Mouse (Mus musculus): ENCODE measurements around the gene Rbak.

DNA sequence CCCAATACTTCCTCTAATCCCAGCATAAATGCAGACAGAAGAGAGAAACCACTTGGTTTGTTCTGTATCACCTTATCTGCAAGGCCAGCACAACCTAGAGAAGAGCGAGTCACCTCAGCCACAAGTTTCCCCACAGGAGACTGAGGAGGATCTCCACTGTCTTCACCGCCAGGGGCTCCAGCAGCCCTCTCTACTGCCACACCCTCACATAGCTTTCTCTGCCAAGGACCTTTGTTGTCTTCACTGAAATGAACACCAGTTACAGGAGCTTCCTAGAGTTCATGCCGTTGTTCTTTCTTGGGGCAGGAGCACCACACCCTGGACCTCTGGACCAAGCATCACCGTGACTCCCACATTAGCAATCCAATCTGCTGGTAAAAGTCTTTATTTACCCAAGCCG is 31.9 kb downstream of the Rbak start:
- TF ChIP-seq CTCF (IDR thresholded peaks at IDR 0.05; ENCODE audit: borderline replicate concordance, extremely low read depth, insufficient read depth, insufficient read length) (no peak), POLR2A (IDR thresholded peaks at IDR 0.05; ENCODE audit: borderline replicate concordance, extremely low read depth, insufficient read depth, insufficient read length, poor library complexity, severe bottlenecking) (no peak)

All from brain, embryonic 14.5 days (tissue).